Mouse (Mus musculus): ENCODE measurements around the gene Guca1a. TPM values are rescaled to one million over a fixed set of nuclear protein-coding genes. Genes with fewer than 3 reads are reported as not detected.
"Not testable (repeated sequence)": the region's sequence is repeated elsewhere in the genome, so short reads cannot be mapped to it uniquely, and the experiment has no call there.

The Guca1a gene
- polyA plus RNA-seq, 1 experiment from 2014 or later, result 0.19 TPM

DNA sequence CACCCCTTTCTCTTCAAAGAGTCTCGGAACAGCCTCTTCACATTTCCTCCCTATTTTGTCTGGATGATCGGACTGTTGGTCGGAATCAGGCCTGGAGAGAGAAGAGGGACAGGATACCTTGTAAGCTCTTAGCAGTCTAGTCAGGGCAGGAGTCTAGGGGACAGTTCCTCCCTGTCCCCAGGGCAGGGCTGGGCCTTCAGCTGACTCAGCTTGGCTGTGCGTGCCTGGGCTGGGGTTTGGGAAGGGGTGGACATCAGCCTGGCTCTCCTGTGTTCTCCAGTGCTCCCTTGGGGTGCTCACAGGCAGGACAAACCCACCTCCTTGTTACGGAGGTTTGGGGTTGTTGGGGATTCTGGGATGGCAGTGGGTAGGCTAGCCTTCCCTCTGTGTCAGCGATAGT, 38.2 kb upstream of the Guca1a start:
- Histone ChIP-seq H3K36me3 (no peaks in the 10 kb centered on the region), H3K27me3 (peaks cover 47% of the 10 kb centered on the region), H3K9ac (replicated peaks) (no peak overlapping the region), H3K4me1 (replicated peaks) (peaks cover 21% of the 10 kb centered on the region), H3K4me2 (replicated peaks) (no peak overlapping the region), H3K9me3 (no peaks in the 10 kb centered on the region), H3K27ac (no peak overlapping the region), H3K4me3 (replicated peaks) (no peak overlapping the region)
- ATAC-seq, result no peak
- WGBS, result 54% methylated on average over 6 of the region's 6 CpGs

DNA sequence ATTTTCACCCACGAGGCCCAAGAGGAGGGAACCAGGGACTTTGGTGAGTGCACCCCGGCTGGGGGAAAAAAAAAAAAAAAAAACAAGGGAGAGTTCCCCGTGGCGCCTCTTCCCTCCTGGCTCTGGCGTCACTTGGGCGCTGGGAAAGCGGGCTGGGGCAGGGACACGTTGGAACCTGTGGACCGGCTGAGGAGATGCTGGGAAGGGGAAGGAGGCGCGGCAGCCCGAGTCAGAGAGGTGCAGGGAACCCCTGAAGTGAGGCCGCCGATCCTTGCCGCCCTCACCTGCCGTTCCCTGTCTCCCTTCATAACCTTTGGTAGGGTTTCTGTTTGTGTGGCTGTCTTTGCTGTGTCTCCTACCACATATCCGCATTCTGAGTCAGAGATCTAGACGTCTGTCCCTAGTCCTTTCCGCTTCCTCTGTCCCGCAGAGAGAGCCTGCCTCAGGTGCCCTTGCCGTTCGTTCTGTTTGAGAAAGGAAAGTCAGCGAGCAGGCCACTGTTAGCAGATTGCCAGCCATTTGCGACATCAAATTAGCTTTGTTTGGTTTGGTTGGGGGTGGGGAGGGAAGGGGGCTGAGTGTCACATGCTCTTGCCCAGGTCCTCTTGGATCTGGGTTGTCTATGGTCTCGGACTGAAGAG, 36.6 kb upstream of the Guca1a start, which contains the start of gene 1700001C19Rik:
TSS of gene 1700001C19Rik (minus strand) at position 470 of the 641 bp plus-strand sequence.
- H3K36me3 ChIP-seq, result no peaks in the 10 kb centered on the region
- WGBS, result 3% methylated on average over 25 of the region's 25 CpGs
- H3K4me1 ChIP-seq (replicated peaks), result peaks cover 21% of the 10 kb centered on the region
- peak within 1 kb of the TSS; percentile 55 for H3K9ac ChIP-seq (replicated peaks)
- peak within 1 kb of the TSS; percentile 39 for H3K4me3 ChIP-seq (replicated peaks)
- peak within 1 kb of the TSS; percentile 65 for H3K4me2 ChIP-seq (replicated peaks)
- no peak within 1 kb of the TSS for H3K27ac ChIP-seq
- no peak for ATAC-seq
- no peaks in the 10 kb centered on the region for H3K9me3 ChIP-seq
- peaks cover 48% of the 10 kb centered on the region for H3K27me3 ChIP-seq

DNA sequence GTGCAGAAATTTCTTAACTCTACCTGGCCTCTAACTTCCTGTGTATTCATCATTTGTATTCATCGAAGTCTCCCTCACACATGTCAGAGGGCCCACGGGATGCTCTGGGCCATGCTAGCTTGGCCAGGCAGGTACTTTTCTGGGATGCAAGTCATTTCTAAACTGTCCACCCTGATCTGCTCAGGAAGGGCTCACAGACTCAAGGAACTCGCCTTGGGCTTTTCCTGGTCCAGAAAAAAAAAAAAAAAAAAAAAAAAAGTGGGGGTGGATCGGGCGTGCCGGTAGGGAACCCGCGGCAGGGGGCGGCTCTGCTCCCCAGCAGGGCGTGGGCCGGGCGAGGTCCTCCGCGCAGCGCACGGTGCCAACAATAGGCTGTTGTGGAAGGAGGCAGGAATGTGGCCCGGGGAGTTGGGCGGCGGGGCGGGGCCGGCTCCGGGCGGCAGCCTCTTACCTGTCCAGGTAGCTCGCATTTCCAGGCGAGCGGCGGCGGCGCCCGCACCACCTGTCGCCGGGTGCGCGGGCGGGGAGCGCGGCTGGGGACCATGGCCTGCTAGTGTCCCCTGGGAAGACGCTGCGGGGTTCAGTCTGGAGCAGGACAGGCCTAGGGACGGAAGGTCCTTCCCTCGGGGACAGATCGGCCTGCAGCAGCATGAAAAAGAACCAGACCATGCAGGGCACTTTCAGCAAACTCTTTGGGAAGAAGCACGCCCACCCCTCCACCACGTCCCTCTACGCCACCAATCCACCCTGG, 35.9 kb upstream of the Guca1a start, which contains the start of gene AI661453:
TSS of gene AI661453 (plus strand) at position 460 of the 751 bp plus-strand sequence.
- Histone ChIP-seq H3K36me3 (no peaks in the 10 kb centered on the region), H3K9ac (replicated peaks) (peak within 1 kb of the TSS; percentile 55), H3K27ac (no peak within 1 kb of the TSS), H3K4me1 (replicated peaks) (peaks cover 21% of the 10 kb centered on the region), H3K4me2 (replicated peaks) (peak within 1 kb of the TSS; percentile 65), H3K27me3 (peaks cover 51% of the 10 kb centered on the region), H3K4me3 (replicated peaks) (peak within 1 kb of the TSS; percentile 39), H3K9me3 (no peaks in the 10 kb centered on the region)
- WGBS, result 1% methylated on average over 45 of the region's 45 CpGs
- ATAC-seq, result peak; percentile 25; the same call in 1 of the 2 replicates

DNA sequence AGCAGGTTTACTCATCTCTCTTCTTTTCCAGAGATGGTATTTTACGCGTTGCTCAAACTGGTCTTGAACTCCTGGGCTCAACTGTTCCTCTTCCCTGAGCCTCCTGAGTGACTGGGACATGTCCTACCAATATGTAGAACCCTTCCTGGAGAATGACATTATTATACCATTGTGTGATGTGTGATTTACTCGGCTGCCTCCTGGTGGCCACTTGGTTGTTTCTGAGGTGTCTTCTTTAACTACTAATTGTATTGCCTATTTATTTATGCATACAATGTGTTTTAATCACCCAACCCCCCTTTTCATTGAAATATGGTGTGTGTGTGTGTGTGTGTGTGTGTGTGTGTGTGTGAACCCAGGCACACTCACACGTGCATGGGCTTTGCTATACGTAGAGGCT, 30.4 kb upstream of the Guca1a start:
- 70% methylated on average over 5 of the region's 5 CpGs for WGBS
- no peak for ATAC-seq

DNA sequence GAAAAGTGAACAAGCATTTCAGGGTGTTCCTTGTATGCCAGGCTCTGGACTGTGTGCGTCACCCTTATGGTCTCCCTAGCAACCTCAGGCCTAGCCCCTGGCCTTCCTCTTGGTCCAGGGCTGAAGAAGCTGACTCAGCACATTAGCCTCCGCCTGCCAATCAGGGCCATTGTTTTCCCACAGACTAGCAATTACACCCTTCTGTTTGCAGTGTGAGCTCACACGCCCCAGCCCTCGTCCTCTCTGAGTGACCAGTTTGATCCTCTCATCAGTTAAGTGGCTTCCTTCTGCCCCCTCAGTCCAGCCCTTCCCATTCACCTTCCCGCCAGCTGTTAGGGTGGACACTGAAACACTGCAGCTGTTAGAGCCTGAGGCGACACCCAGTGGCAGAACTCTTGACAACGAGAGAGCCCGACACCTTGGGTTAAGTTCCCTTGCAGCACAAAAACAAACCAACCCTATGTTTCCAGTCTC, 28.5 kb upstream of the Guca1a start:
- Histone ChIP-seq H3K4me3 (replicated peaks) (no peak overlapping the region), H3K27me3 (peaks cover 6% of the 10 kb centered on the region; the same call in 1 of the 2 replicates), H3K4me2 (replicated peaks) (0 out of 2 replicates have a peak overlapping the region, but pooled peaks have one; percentile 19), H3K27ac (no peak overlapping the region), H3K4me1 (replicated peaks) (peaks cover 6% of the 10 kb centered on the region; the same call in 1 of the 2 replicates), H3K9me3 (no peaks in the 10 kb centered on the region), H3K9ac (replicated peaks) (no peak overlapping the region), H3K36me3 (no peaks in the 10 kb centered on the region)
- ATAC-seq, result peak; percentile 82
- 5% methylated on average over 8 of the region's 8 CpGs for WGBS

More for the DNA sequence above, 30.4 kb upstream of the Guca1a start:
- Histone ChIP-seq H3K4me1 (replicated peaks) (peaks cover 6% of the 10 kb centered on the region; the same call in 1 of the 2 replicates), H3K4me3 (replicated peaks) (no peak overlapping the region), H3K9ac (replicated peaks) (no peak overlapping the region), H3K27me3 (peaks cover 13% of the 10 kb centered on the region; the same call in 1 of the 2 replicates), H3K4me2 (replicated peaks) (no peak overlapping the region), H3K9me3 (no peaks in the 10 kb centered on the region), H3K36me3 (no peaks in the 10 kb centered on the region), H3K27ac (no peak overlapping the region)

DNA sequence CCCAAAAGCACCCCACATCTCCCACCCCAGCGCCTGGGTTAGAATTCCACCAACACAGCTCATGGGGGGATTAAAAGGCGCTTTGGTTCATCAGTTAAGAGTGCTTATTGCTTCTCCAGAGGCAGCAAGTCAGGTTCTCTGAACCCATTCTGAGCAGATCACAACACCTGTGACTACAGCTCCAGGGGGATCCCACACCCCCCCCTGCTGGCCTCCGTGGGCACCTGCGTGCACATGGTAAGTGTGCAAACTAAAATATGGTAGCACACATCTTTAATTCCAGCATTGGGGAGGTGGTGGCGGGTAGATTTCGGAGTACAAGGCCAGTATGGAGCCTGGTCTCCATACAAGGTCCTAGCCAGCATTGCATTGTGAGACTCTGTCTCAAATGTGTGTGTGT, 26.9 kb upstream of the Guca1a start:
- no peak for ATAC-seq
- 77% methylated on average over 6 of the region's 6 CpGs for WGBS
- no peak overlapping the region for H3K4me2 ChIP-seq (replicated peaks)
- no peaks in the 10 kb centered on the region for H3K9me3 ChIP-seq
- H3K27ac ChIP-seq, result no peak overlapping the region
- no peak overlapping the region for H3K4me3 ChIP-seq (replicated peaks)
- H3K36me3 ChIP-seq, result no peaks in the 10 kb centered on the region
- peaks cover 4% of the 10 kb centered on the region; the same call in 1 of the 2 replicates for H3K27me3 ChIP-seq
- H3K9ac ChIP-seq (replicated peaks), result no peak overlapping the region
- peaks cover 6% of the 10 kb centered on the region; the same call in 1 of the 2 replicates for H3K4me1 ChIP-seq (replicated peaks)

DNA sequence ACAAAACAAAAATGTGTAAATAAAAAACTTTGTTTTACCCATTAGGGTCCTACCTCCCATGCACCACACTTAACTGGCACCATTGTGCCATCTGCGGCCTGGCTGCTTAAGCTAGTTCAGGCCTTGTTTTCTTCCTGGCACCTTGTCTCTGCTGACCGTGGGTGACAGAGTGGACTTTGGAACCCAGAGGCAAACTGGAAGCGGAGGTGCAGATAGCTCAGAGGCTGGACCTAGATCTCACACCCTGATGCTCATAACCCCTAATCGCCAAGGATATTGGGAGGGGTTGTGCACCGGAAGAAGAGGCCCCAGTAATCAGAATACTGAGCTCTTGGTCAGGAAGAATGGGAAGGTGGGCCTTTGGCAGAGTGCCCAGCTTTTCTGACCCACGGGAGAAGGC, 23.8 kb upstream of the Guca1a start:
- no peak for ATAC-seq
- 79% methylated on average over 6 of the region's 6 CpGs for WGBS
- no peak overlapping the region for H3K9ac ChIP-seq (replicated peaks)
- H3K4me3 ChIP-seq (replicated peaks), result no peak overlapping the region
- no peak overlapping the region for H3K4me2 ChIP-seq (replicated peaks)
- peaks cover 6% of the 10 kb centered on the region; the same call in 1 of the 2 replicates for H3K4me1 ChIP-seq (replicated peaks)
- no peaks in the 10 kb centered on the region for H3K9me3 ChIP-seq
- H3K27me3 ChIP-seq, result no peaks in the 10 kb centered on the region
- H3K27ac ChIP-seq, result no peak overlapping the region
- H3K36me3 ChIP-seq, result no peaks in the 10 kb centered on the region

DNA sequence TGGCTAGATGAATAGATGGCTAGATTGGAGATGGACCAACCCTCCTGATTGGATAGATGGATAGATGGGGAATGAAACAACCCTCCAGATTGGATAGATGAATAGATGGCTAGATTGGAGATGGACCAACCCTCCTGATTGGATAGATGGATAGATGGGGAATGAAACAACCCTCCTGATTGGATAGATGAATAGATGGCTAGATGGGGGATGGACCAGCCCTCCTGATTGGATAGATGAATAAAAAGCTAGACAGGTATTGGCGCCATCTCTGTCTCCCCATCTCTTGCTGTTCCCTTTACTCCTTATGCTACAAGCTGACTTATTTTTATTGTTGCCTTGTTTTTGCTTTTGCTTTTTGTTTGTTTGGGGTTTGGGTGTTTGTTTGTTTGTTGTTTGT, 22.2 kb upstream of the Guca1a start:
- not testable (repeated sequence) for H3K27ac ChIP-seq; H3K9ac ChIP-seq (replicated peaks); ATAC-seq; H3K9me3 ChIP-seq; H3K27me3 ChIP-seq; H3K4me3 ChIP-seq (replicated peaks); H3K4me1 ChIP-seq (replicated peaks); H3K36me3 ChIP-seq; H3K4me2 ChIP-seq (replicated peaks)
- WGBS, result 95% methylated on average over 1 of the region's 1 CpGs

DNA sequence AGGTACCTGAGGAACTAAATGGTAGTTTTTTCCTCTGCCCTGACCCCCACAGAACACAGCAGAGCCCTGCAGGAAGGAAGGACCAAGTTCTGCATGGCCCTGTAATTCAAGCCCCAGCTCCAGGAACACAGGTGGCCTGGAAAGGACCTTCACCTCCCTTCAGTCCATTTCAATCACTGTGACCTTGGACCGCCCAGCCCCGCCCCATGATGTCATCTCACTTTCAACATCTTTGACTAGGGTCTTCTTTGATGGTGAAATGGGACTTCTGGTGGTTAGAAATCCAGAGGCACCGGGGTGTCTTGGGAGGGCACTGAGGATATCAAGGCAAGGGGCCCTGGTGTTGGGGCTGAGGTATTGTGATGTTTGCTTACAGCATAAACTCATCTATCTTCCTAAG, 21.2 kb upstream of the Guca1a start:
- Histone ChIP-seq H3K4me1 (replicated peaks) (no peaks in the 10 kb centered on the region), H3K9ac (replicated peaks) (no peak overlapping the region), H3K27me3 (no peaks in the 10 kb centered on the region), H3K36me3 (no peaks in the 10 kb centered on the region), H3K9me3 (no peaks in the 10 kb centered on the region), H3K4me3 (replicated peaks) (no peak overlapping the region), H3K4me2 (replicated peaks) (no peak overlapping the region), H3K27ac (no peak overlapping the region)
- WGBS, result 90% methylated on average over 3 of the region's 3 CpGs
- no peak for ATAC-seq

DNA sequence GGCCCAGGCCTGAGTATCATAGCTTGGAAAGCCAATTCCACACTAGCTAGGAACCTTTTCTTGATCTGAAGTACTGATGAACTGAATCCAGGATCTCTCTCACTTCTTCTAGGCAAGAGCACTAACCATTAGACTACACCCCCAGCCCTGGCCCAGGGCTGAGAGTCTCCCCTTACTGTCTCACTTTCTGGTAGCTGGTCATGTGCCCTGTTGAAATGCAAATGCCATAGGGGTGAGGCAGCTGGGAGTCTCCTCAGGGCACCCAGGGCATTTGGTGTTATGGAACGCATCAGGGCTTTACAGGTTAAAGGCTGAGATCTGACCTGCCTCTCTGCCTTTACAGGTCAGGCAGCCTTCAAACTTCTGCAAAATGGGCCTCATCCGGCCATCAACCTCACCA, 19.8 kb upstream of the Guca1a start:
- H3K4me3 ChIP-seq (replicated peaks), result no peak overlapping the region
- ATAC-seq, result no peak
- H3K27me3 ChIP-seq, result no peaks in the 10 kb centered on the region
- H3K36me3 ChIP-seq, result no peaks in the 10 kb centered on the region
- no peak overlapping the region for H3K9ac ChIP-seq (replicated peaks)
- no peak overlapping the region for H3K27ac ChIP-seq
- no peak overlapping the region for H3K4me2 ChIP-seq (replicated peaks)
- no peaks in the 10 kb centered on the region for H3K4me1 ChIP-seq (replicated peaks)
- no peaks in the 10 kb centered on the region for H3K9me3 ChIP-seq
- 69% methylated on average over 2 of the region's 2 CpGs for WGBS

DNA sequence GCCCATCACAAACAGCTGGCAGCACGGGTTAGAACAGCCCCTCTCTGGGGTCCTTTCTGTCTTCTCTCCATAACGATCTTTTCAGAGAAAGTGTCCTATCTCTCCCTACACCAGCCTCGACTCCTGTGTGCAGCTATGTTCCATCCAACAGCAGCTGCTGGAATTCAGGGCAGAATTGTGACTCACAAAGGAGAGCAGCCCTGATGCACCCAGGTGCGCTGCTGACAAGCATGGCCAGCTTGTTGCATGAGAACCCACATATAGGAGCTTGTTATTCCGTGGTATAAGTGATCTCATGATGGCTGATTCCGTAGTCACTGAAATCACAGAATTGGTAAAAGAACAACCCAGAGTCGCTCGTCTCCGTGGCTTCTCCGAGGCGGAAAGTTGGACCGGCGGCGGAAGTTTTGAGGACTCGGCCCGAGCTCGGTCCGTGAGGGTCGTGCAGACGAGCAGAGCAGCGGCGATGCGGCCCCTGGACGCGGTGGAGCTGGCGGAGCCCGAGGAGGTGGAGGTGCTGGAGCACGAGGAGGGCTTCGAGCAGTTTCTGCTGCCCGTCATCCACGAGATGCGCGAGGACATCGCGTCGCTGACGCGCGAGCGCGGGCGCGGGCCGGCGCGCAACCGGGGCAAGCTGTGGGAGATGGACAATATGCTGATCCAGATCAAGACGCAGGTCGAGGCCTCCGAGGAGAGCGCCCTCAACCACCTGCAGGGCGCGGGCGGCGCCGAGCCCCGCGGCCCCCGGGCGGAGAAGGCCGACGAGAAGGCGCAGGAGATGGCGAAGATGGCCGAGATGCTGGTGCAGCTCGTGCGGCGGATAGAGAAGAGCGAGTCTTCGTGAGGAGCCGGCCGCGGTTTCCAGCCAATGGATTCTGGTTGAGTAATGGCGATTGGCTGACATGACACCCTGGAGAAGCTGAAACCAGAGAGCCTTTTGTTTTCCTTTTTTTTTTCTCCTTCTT, 9.8 kb upstream of the Guca1a start:
- H3K9me3 ChIP-seq; H3K27ac ChIP-seq; H3K36me3 ChIP-seq; H3K4me1 ChIP-seq (replicated peaks): not testable (repeated sequence)
- H3K9ac ChIP-seq (replicated peaks), result 0 out of 2 replicates have a peak overlapping the region, but pooled peaks have one; percentile 23
- 3% methylated on average over 74 of the region's 74 CpGs for WGBS
- H3K27me3 ChIP-seq, result peaks cover 59% of the 10 kb centered on the region
- H3K4me3 ChIP-seq (replicated peaks), result peak overlapping the region; percentile 37
- H3K4me2 ChIP-seq (replicated peaks), result peak overlapping the region; percentile 57
- peak; percentile 71 for ATAC-seq

Measured in midbrain, embryonic 13.5 days (tissue).